Mouse (Mus musculus): ENCODE measurements around the gene Myadml2.

Myadml2 gene

GRCm38 (mm10) chr11:120630401-120630871, 17.5 kb downstream of the Myadml2 start:
- DNase-seq (ENCODE audit: low spot score in 2 of 2): no peak

- peak in 1 of 2 experiments; percentile 46 for DNase-seq (ENCODE audit: low spot score in 2 of 2)
These were observed 18.0 kb downstream of the Myadml2 start for GRCm38 (mm10) chr11:120629911-120630310.

- DNase-seq (ENCODE audit: low spot score in 2 of 2): no peak
These were observed 18.6 kb downstream of the Myadml2 start for GRCm38 (mm10) chr11:120629341-120629730.

- DNase-seq (ENCODE audit: low spot score in 2 of 2): no peak
These were observed 19.2 kb downstream of the Myadml2 start for GRCm38 (mm10) chr11:120628601-120629340.

- no peak for DNase-seq (ENCODE audit: low spot score in 2 of 2)
These were observed 20.3 kb downstream of the Myadml2 start for GRCm38 (mm10) chr11:120627468-120628300.

GRCm38 (mm10) chr11:120626785-120627467, 21.0 kb downstream of the Myadml2 start:
- no peak for DNase-seq (ENCODE audit: low spot score in 2 of 2)

GRCm38 (mm10) chr11:120625152-120625775, 22.7 kb downstream of the Myadml2 start, which contains the start of gene Sirt7:
Gene Sirt7 (minus strand): TSS chr11:120625240.
- DNase-seq (ENCODE audit: low spot score in 2 of 2): no peak

- DNase-seq (ENCODE audit: low spot score in 2 of 2): peak; percentile 56 to 77
These were observed 23.3 kb downstream of the Myadml2 start for GRCm38 (mm10) chr11:120624680-120625111.

GRCm38 (mm10) chr11:120623961-120624679, 23.8 kb downstream of the Myadml2 start:
- peak; percentile 55 to 56 for DNase-seq (ENCODE audit: low spot score in 2 of 2)

GRCm38 (mm10) chr11:120622805-120623204, 25.2 kb downstream of the Myadml2 start:
- DNase-seq (ENCODE audit: low spot score in 2 of 2): no peak

- no peak for DNase-seq (ENCODE audit: low spot score in 2 of 2)
These were observed 27.8 kb downstream of the Myadml2 start for GRCm38 (mm10) chr11:120620195-120620594.

- DNase-seq (ENCODE audit: low spot score in 2 of 2): no peak
These were observed 29.1 kb downstream of the Myadml2 start for GRCm38 (mm10) chr11:120618619-120619535.

- DNase-seq (ENCODE audit: low spot score in 2 of 2): peak; percentile 85
These were observed 30.3 kb downstream of the Myadml2 start, which contains the start of gene Pcyt2 for GRCm38 (mm10) chr11:120617519-120618112. Gene Pcyt2 (minus strand): TSS chr11:120617936.

GRCm38 (mm10) chr11:120616617-120617294, 31.2 kb downstream of the Myadml2 start:
- no peak for DNase-seq (ENCODE audit: low spot score in 2 of 2)

- DNase-seq (ENCODE audit: low spot score in 2 of 2): no peak
These were observed 32.3 kb downstream of the Myadml2 start for GRCm38 (mm10) chr11:120615606-120616203.

GRCm38 (mm10) chr11:120615167-120615566, 32.8 kb downstream of the Myadml2 start:
- no peak for DNase-seq (ENCODE audit: low spot score in 2 of 2)

GRCm38 (mm10) chr11:120613976-120614375, 34.0 kb downstream of the Myadml2 start:
- DNase-seq (ENCODE audit: low spot score in 2 of 2): no peak

- DNase-seq (ENCODE audit: low spot score in 2 of 2): no peak
These were observed 34.4 kb downstream of the Myadml2 start for GRCm38 (mm10) chr11:120613481-120613972.

Measured in urinary bladder, adult 18-20 months (tissue).